Comparison of ENCODE assay signal across 12 mouse cellular contexts in genomic region chr10:11306054-11306367, GRCm38 (mm10). TPM values are rescaled to one million over a fixed set of nuclear protein-coding genes. Genes with fewer than 3 reads are reported as not detected.
DNase-seq lines count a peak whose midpoint lies in the region; ATAC-seq and TF ChIP-seq lines count a peak whose summit lies in the region.
"Had no signal": no experiment of that assay in that cellular context is flagged by ENCODE, and none has a peak within 500 bp of the region (broad histone marks: within the 10 kb centered on the region; RNA-seq: fewer than 3 reads in every experiment).

No protein-coding gene starts in this region.

- H3K4me2 ChIP-seq in liver, postnatal 0 days (ENCODE audit: low read depth, low read length), result no peak overlapping the region
- no peak overlapping the region for H3K4me2 ChIP-seq in myocyte (ENCODE audit: low read depth)
- H3K4me2 ChIP-seq: forebrain, embryonic 12.5 days; hindbrain, embryonic 13.5 days had no signal

- ATAC-seq in liver, postnatal 0 days, result peak; percentile 21; the same call in 1 of the 2 replicates

- DNase-seq in liver, postnatal 0 days, result no peak
- DNase-seq in liver, result no peak
- DNase-seq in gastrocnemius, adult 2 months, result peak; percentile 60
- peak; percentile 14 to 52 for DNase-seq in kidney, postnatal 25 days
- no peak for DNase-seq in right cerebral cortex, postnatal 10 days (ENCODE audit: low spot score in 2 of 2)
- DNase-seq in adrenal gland, postnatal 14 days, result no peak
- no peak for DNase-seq in cerebellum, postnatal 25 days
- DNase-seq: thymus, postnatal 14 days had no signal

- no peak for TF ChIP-seq POLR2A in myocyte (IDR thresholded peaks at IDR 0.05; ENCODE audit: insufficient read length, low read depth)

- intact Hi-C loops in gastrocnemius, adult 2 months (cut with DNase I), result no loop called here

- no peak overlapping the region for H3K27ac ChIP-seq in liver, postnatal 0 days (ENCODE audit: low read depth)
- H3K27ac ChIP-seq in gastrocnemius, adult 2 months, result peak overlapping the region; percentile 8; the same call in 1 of the 2 replicates
- H3K27ac ChIP-seq: forebrain, embryonic 12.5 days; hindbrain, embryonic 13.5 days; liver, embryonic 14.5 days had no signal

- no peak overlapping the region for H3K4me3 ChIP-seq in liver, postnatal 0 days (ENCODE audit: low read depth, low read length)
- H3K4me3 ChIP-seq in gastrocnemius, adult 2 months, result no peak overlapping the region
- H3K4me3 ChIP-seq in myocyte, result no peak overlapping the region
- H3K4me3 ChIP-seq: forebrain, embryonic 12.5 days; hindbrain, embryonic 13.5 days had no signal

- H3K36me3 ChIP-seq in liver, postnatal 0 days (replicated peaks; ENCODE audit: insufficient read depth, low read length), result no peaks in the 10 kb centered on the region
- H3K36me3 ChIP-seq in myocyte (ENCODE audit: control insufficient read depth, insufficient read depth), result no peaks in the 10 kb centered on the region
- H3K36me3 ChIP-seq: forebrain, embryonic 12.5 days; hindbrain, embryonic 13.5 days had no signal

- H3K4me1 ChIP-seq in liver, postnatal 0 days (ENCODE audit: insufficient read depth), result 0 out of 2 replicates have a peak, but pooled peaks cover 2% of the 10 kb centered on the region
- H3K4me1 ChIP-seq: forebrain, embryonic 12.5 days had no signal

- 64% methylated on average over 2 of the region's 2 CpGs for WGBS in liver, postnatal 0 days (ENCODE audit: insufficient replicate concordance)

- no peak overlapping the region for H3ac ChIP-seq in myocyte (ENCODE audit: control insufficient read depth, insufficient read length)

- H3K9ac ChIP-seq in liver, postnatal 0 days (replicated peaks), result no peak overlapping the region
- H3K9ac ChIP-seq: forebrain, embryonic 12.5 days; hindbrain, embryonic 13.5 days; liver, embryonic 14.5 days had no signal

- no peak for TF ChIP-seq EP300 in liver, postnatal 0 days (IDR thresholded peaks at IDR 0.05; ENCODE audit: low read depth)

- H3K9me3 ChIP-seq in liver, postnatal 0 days (ENCODE audit: low read length), result no peaks in the 10 kb centered on the region
- H3K9me3 ChIP-seq: forebrain, embryonic 12.5 days; hindbrain, embryonic 13.5 days had no signal

- no peaks in the 10 kb centered on the region for H3K27me3 ChIP-seq in liver, postnatal 0 days (ENCODE audit: insufficient read depth, low read length)
- no peaks in the 10 kb centered on the region for H3K27me3 ChIP-seq in myocyte (ENCODE audit: control insufficient read depth, insufficient read depth, insufficient read length)
- H3K27me3 ChIP-seq: forebrain, embryonic 12.5 days; hindbrain, embryonic 13.5 days had no signal

- TF ChIP-seq CTCF in liver, postnatal 0 days (IDR thresholded peaks at IDR 0.05; ENCODE audit: low read depth), result no peak
- no peak for TF ChIP-seq CTCF in gastrocnemius, adult 2 months (IDR thresholded peaks at IDR 0.05)

- no peaks in the 10 kb centered on the region for H3K79me2 ChIP-seq in myocyte (ENCODE audit: control insufficient read depth, insufficient read depth)

TF ChIP-seq in myocyte, 11 proteins besides CTCF, POLR2A, EP300 and RAD21:
- TF ChIP-seq POLR2AphosphoS2 (IDR thresholded peaks at IDR 0.05; ENCODE audit: insufficient read length, low read depth) (peak; percentile 16), MAX (IDR thresholded peaks at IDR 0.05; ENCODE audit: low read depth) (no peak), MYOG (IDR thresholded peaks at IDR 0.05; ENCODE audit: control insufficient read depth in 1 of 3, insufficient read depth in 1 of 3, insufficient read length in 2 of 3, low read depth in 2 of 3) (peak in 1 of 3 experiments; percentile 26), CEBPB (IDR thresholded peaks at IDR 0.05; ENCODE audit: insufficient read depth, poor library complexity, severe bottlenecking) (no peak), E2F4 (IDR thresholded peaks at IDR 0.05; ENCODE audit: insufficient read depth) (no peak), MYOD1 (IDR thresholded peaks at IDR 0.05; ENCODE audit: control insufficient read depth in 1 of 3, insufficient read length in 2 of 3, low read depth in 2 of 3) (no peak), USF1 (IDR thresholded peaks at IDR 0.05; ENCODE audit: low read depth) (no peak)

RNA-seq across cellular contexts. Expression of gene Fbxo30, which starts 24.9 kb away (rescaled TPM):
- 19.5 TPM in 2 replicates for polyA plus RNA-seq in liver, postnatal 0 days (2015; fragmentation: Nextera tagmentation; extraction: Ambion mirVana)
- total RNA-seq in gastrocnemius, adult 2 months (2021), result 10 to 100 TPM; 15.6 to 17.2 TPM
- polyA plus RNA-seq in myocyte (2012; fragmentation: generic; extraction: Trizol), result 4.9 TPM
- 22.3 TPM in 2 replicates for total RNA-seq in adrenal gland, postnatal 14 days (2021)

RNA-seq across cellular contexts. Expression of gene Epm2a, which starts 37.2 kb away (rescaled TPM):
- polyA plus RNA-seq in liver, postnatal 0 days (2015; fragmentation: Nextera tagmentation; extraction: Ambion mirVana), result 0.11 and 0.36 TPM in 2 replicates
- 10 to 100 TPM; 90.9 to 91.5 TPM for total RNA-seq in gastrocnemius, adult 2 months (2021)
- polyA plus RNA-seq in myocyte (2012; fragmentation: generic; extraction: Trizol), result 1.0 TPM
- 8.2 and 10.7 TPM in 2 replicates for total RNA-seq in adrenal gland, postnatal 14 days (2021)

Comparison
In these comparisons a context has a peak if more than half of its experiments do, and no peak if none do; other contexts are left out.
1. DNase-seq: peak in gastrocnemius, adult 2 months (single experiment) and kidney, postnatal 25 days (2 of 2); none in liver, postnatal 0 days (single experiment), liver (single experiment), right cerebral cortex, postnatal 10 days (0 of 2), adrenal gland, postnatal 14 days (single experiment) and cerebellum, postnatal 25 days (0 of 2).